Mouse (Mus musculus): ENCODE data around the gene Pxn. TPM values are rescaled to one million over a fixed set of nuclear protein-coding genes. Genes with fewer than 3 reads are reported as not detected.
"Not testable (repeated sequence)": the region's sequence is repeated elsewhere in the genome, so short reads cannot be mapped to it uniquely, and the experiment has no call there.

Pxn gene
- total RNA-seq, 1 experiment from 2014 or later: 48.9 TPM

DNA sequence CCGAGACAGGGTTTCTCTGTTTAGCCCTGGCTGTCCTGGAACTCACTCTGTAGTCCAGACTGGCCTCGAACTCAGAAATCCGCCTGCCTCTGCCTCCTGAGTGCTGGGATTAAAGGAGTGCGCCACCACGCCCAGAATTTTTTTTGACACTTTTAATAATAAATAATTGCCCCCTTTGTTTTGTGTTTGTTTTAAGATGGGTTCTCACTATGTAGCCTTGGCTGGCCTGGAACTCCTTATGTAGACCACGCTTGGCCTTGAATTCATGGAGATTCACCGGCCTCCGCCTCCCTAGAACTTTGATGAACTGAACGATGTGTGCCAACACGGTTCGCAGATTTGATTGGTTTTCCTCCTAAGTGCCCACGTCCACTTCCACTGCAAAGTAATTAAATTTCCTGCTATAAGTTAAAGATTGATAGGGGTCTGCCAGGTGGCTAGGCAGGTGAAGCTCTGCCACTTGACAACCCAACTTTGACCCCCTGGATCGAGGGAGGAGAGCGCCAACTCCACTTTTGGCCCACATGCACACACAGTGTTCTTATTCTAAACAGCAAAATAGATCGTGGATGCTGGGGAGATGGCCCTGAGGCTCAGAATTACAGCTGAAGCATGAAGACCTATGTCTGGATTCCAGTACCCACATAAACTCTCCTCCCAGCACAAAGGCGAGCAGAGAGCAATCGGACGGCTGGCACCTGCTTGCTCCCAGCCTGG lies 20.8 kb upstream of the Pxn start:
- no peak for DNase-seq

DNA sequence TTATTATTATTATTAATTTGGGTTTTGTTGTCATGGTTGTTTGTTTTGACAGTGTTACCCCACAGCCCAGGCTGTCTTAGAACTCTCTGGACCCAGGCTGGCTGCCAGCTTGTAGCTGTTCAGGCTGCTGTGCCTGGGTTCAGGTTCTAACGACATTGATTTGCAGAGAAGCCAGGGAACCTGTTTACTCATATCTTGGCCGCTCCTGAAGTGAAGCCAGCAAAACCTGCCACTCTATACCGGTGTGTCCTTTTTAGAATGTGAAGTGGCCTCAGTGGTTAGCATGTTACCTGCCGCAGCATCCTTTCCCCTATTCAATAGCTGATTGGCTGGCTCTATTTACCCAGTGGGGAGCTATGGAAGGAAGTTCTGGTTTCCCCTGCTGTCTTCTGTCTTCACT lies 19.8 kb upstream of the Pxn start:
- DNase-seq: no peak

DNA sequence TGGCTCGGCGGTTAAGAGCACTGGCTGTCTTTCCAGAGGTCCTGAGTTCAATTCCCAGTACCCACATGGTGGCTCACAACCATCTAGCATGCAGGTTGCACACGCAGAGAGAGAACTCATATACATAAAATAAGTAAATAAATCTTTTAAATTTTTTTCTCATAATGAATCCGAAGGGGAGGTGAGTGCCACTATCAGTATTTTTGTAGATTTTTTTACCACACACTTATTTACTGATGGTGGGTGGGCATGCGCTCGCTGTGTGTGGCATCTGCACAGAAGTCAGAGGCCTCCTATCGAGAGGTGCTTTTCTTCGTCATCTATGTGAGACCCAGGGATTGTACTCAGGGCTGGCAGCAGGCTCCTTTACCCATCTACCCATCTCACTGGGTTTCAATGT lies 19.1 kb upstream of the Pxn start:
- DNase-seq: no peak

DNA sequence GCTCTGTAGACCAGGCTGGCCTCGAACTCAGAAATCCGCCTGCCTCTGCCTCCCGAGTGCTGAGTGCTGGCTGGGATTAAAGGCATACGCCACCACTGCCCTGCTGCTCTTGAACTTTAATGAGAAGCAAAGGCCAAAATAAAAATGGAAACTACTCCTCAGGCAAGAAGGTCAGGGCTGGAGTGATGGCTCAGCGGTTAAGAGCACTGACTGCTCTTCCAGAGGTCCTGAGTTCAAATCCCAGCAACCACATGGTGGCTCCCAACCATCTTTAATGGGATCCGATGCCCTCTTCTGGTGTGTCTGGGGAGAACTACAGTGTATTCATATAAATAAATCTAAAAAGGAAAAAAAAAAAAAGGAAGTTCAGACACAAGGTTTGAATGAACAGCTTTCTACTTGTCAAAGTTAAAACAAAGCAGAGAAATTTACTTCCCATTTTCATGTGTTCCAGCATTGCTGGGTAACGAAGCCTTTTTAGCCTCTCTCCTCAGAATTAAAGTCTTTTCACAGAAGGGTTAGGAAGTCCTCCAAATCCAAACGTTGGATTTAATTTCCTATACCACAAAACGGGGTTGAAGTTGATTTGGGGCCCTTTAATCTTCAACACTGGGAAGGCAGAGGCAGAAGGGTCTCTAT lies 18.4 kb upstream of the Pxn start:
- DNase-seq: no peak

- peak; percentile 82 for DNase-seq
Measured at GRCm38 (mm10) chr5:115488841-115489698, 17.4 kb upstream of the Pxn start.

DNA sequence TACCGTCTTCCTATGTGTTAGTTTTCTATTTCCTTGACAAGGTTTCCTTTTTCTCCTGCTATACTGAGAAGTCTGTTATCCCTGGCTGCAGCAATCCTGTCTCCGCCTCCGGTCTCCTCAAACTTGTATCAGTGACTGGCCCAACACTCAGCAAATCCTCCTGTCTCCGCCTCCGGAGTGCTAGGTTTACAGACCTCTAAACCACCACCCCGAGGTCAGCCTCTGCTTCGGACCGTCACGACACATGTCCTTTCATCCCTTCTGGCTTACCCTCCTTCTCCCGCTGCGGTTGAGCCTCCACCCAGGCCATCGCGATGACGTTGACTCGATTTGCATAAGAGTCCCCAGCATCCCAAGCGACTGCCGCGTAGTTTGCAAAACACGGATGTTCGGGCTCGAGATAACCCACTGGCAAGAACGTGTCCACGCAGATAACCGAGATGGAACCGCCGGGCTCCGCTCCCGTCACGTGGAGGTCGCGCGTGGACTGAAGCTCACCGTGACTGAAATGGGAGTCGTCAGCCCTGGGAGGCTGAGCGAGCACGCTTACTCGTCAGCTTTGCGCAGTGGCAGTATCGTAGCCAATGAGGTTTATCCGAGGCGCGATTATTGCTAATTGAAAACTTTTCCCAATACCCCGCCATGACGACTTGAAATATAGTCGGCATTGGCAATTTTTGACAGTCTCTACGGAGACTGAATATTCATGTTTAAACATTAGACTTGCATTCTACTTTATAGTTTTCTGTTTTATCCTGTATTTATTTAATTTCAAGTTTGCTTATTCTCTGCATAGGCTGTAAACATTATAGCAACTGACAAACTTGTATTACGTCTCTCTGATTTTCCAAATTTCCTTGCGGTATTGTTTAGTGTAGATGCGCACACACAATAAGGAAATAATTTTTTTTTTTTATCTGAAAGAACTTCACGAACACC lies 16.5 kb upstream of the Pxn start:
- peak; percentile 93 for DNase-seq

DNA sequence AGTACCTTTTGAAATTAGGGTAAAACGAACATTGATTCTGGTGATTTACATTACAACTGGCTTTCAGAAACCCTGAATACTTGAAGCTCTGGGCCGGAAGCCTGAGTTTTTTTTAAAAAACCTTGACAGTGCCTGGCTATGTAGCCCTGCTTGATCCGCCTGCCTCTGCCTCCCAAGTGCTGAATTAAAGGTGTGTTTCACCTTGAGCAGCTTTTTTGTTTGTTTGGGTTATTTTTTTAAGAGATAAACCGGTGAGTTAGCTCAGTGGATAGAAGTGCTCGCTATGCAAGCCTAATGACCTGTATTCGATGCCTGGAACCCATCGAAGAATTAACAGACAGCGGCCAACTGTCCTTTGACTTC lies 15.9 kb upstream of the Pxn start:
- no peak for DNase-seq

DNA sequence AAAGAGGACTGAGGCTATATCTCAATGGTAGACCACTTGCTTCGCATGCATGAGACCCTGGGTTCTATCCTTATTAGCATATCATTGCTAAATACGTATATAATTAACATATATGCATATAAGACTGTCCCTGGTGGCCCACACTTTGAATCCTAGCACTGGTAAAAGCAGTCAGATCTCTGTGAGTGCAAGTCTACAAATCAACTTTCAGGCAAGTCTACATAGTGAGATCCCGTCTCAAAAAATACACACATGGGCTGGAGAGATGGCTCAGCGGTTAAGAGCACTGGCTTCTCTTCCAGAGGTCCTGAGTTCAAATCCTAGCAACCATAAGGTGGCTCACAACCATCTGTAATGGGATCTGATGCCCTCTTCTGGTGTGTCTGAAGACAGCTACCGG lies 15.4 kb upstream of the Pxn start:
- DNase-seq: no peak

GRCm38 (mm10) chr5:115491771-115492322 lies 14.6 kb upstream of the Pxn start:
- peak; percentile 84 for DNase-seq

DNA sequence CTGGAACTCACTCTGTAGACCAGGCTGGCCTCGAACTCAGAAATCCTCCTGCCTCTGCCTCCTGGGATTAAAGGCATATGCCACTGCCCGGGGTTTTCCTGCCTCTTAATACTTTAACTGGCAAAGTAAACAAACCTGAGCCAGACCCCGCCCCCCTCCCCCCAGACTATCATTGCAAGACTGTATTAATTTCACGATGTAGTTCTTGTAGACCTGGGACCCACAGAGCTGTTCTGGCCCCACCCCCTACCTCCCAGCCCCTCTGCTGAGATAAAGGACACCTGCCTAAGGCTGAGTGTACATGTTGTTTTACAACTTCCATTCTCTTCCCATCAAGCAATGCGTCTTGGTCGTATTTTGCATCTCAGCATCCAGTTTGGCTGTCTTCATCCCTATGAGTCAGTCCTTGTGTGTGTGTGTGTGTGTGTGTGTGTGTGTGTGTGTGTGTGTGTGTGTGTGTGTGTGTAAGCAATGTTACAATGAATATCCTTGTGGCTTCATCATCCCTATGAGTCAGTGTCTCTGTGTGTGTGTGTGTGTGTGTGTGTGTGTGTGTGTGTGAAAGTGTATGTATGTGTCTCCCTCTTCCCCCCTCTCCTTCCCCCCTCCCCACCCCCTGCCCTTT lies 13.7 kb upstream of the Pxn start:
- peak; percentile 74 for DNase-seq

DNA sequence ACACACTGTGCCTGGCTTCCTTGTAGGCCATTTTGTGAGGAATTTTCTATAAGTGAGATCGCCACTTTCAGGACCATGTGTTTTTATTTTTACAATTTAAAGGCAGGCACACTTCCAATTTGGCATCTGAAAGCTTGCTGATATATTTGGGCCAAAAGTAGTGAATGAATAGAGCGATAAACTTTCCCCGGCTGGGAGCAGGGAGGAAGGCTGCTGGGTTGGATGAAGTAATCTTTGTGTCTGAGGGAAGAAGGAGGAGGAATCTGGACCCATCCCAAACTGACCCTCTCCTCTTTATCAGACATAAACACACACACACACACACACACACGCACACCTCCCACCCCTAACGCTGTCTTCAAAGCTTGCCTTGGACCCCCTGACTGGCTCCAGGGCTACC lies 13.0 kb upstream of the Pxn start:
- no peak for DNase-seq

DNA sequence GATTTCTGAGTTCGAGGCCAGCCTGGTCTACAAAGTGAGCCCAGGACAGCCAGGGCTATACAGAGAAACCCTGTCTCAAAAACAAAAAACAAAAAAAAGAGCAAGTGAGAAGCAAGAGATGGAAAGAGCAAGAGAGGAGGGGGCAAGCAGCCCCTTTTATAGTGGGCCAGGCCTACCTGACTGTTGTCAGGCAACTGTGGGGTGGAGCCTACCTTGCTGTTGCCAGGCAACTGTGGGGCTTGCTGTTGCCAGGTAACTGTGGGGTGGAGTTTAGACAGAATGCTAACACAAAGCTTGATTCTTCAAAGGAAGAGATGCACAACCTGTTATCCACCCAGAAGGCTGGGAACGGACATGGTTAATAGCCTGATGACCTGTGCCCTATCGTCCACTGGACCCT lies 10.9 kb upstream of the Pxn start:
- not testable (repeated sequence) for DNase-seq

GRCm38 (mm10) chr5:115497033-115497432 lies 9.4 kb upstream of the Pxn start:
- DNase-seq: no peak

DNA sequence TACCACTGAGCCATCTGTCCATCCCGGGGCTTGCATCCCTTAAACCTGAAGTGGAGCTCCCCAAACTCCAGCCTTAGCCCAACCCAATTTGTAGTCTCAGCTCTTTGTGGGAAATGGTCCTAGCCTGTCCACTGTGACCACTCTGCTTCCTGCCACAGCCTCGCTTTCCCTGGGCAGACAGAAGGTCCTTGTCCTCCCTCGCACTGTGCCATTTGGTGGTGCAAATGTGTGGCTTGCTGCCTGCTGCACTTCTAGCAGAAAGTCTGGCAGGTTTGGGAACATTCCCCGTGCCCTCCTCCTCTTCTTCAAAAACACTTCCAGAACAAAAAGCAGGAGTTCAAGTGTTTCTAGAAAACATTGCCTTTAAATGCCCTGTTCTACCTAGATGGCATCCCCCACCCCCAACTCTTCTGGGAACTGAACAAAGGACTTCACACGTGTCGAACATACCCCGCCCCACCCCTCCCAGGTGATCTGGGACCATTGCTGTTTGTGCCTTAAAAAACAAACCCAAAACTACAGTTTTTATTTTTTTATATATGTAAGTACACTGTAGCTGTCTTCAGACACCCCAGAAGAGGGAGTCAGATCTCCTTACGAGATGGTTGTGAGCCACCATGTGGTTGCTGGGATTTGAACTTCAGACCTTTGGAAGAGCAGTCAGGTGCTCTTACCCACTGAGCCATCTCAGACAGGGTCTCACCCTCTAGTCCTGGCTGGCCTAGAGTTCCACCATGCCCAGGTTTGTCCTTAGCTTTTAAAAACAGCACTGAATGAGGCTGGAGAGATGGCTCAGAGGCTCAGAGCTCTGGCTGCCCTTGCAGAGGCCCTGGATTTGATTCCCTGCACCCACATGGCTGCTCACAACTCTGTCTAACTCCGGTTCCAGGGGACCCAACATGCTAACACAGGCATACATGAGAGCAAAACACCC lies 7.9 kb upstream of the Pxn start:
- peak; percentile 2 for DNase-seq

GRCm38 (mm10) chr5:115500383-115500935 lies 6.0 kb upstream of the Pxn start:
- DNase-seq: peak; percentile 48

DNA sequence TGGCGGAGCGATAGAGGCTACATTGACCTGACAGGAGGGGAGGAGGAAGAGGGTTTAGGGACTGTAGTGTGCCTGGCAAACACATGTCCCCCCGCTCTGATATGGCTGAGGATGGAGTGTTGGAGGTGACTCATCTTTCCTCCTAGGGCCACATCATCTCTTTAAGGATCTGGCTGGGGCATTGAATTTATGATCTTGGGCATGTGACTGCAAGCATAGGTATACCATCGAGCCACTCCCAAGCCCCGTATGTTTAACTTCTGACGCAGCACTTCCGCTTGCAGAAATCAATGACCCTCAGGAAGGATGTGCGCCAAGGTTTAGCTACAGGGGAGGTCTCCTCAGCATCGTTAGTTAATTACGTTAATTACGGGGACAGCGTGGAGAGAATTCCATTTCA lies 3.4 kb upstream of the Pxn start:
- no peak for DNase-seq

GRCm38 (mm10) chr5:115505617-115506016 lies 859 bp upstream of the Pxn start:
- DNase-seq: not testable (repeated sequence)

- no peak for DNase-seq
Measured at GRCm38 (mm10) chr5:115507267-115507980, 948 bp downstream of the Pxn start.

Data from adrenal gland, postnatal 14 days (tissue).